Mouse (Mus musculus): ENCODE results near the gene Col4a2.

Col4a2 gene

DNA sequence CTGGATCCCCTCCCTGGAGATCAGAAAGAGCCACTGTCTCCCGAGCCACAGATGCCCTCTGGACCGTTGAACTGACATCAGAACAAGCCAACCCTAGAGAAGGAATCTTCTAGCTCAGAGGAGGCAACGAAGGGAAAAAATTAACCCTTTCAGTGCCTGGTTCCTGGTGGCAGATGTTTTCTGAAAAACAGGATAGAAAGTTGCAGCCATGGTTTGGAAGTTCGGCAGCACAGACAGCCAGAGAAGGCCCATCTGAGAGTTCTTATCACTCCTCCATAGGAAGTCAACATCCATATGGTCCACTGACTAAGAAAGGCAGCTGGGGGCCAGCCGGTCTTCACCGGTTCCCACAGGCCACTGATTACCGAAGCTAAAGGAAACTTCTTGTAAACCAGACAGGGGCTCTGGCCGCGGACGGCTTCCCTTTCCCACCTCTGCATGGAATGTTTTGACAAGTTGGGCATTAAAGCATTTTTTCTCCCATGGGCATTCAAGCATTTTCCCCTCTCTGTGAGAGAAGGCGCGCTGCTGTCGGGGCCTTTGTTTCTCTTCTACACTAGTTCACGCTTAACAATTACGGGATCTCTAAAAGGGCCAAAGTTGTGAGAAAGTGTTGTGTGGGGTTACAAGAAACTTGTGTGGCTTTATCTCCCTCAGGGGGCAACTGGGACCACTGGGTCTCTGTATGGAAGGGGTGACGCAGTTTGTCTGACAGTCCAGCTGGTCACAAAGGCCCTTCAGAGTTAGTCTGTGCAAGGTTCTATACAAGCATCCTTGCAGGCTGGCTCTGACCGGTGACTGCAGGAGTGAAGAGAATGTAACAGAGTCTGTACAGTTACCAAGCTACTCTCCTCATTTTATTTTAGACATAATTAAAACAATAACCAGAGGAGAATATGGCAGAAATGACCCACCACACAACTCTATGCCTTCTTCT, 49.9 kb downstream of the Col4a2 start:
- DNase-seq, result no peak

DNA sequence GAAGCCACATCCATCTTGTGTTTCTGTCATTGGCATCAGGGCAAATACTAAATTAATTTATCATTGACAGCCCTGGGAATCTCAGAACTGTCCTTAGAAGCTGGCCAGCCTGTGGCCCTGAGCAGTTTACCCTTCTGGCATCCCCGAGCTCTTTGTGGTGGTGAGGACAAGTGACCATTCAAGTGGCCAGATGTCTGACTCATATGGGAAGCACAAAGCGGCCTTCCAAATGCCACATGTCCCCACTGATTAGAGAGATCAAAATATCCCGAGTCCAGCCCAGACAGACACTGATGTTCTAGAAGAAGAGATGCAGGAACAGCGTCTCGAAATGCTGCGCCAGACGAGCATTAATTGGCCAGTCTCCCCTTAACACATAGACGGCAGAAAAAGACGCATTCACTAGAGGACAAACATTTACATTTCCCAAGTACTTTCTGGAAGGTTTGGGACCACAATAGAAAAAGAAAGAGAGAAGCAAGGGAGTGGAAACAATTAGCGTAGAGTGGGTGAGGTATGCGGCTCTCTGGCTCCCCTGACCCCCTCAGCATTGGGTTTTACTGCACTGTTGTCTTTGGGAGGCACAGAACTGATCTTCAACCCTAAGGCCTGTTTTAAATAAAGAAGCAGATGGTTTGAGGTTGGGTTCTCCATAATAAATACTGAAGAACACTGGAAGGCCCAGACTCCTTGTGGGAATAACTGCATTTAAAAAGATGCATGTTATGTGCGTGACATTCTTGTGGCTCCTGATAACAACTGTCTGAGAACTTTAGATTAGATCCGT, 50.9 kb downstream of the Col4a2 start:
- DNase-seq, result no peak

DNA sequence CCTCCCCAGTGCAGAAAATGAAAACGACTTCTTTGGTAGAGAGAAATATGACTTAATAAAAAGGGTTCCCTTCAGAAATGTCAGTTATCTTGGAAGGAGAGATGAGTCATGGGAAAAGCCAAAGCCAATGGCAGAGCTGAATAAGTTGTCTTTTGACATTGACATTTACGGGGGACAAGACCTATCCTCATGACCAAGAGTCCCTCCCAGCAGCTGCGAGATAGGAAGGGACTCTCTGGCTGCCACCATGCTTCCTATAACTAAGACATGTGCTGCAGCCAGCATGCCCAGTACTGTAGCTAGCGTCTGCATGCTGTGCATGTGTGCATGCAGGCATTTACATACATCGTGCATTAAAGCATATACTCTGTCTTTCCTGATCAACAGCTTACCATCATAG, 53.6 kb downstream of the Col4a2 start:
- no peak for DNase-seq

DNA sequence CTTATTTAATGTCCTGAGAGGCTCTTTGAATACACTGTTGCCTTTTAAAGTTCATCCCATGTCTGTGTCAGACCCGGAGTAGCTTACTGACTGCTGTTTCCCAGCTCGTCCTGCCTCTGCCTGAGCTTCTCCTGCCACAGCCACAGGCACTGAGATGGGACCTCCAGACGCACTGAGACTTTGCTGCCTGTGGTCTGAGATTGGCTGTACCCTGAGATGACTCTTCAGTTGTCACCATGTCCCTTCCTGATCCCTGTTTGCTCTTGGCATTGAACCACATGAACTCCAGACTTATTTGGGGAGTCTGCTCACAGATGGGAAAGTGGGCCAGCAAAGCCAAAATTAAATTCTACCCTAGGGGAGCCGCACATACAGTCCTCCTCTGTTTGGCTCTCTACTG, 54.1 kb downstream of the Col4a2 start:
- no peak for DNase-seq

- no peak for DNase-seq
Measured at GRCm38 (mm10) chr8:11367670-11368069, 55.1 kb downstream of the Col4a2 start.

DNA sequence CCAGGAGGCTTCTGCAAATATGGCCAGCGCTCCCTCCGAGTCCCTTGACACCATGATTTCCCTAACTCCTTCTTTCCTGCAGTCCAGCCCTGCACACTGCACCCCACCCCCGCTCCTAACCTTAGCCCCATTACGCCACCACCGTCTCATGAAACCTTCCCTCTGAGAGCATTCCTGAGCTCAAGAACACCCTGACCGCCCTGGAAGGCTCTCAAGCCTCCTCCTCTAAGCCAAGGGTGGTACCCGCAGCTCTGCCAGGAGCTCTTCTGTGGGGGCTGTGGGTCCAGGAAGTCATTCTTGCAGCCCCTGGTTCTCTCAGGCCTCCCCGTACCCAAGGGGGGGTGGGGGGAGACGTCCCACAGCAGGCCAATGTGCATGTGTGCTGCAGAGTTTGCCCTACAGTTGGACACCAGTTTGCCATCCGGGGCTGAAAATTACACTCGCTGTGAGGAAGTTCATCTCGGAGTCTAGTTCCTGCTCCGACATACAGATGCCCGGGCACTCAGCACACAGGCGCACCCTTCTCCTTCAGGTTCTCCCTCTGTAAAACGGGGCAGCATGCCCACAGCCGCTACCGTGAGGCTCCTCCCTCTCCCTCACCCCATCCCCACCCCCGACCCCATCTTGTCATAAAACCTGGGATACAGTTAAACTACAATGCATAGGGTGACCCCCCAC, 57.1 kb downstream of the Col4a2 start:
- no peak for DNase-seq

- DNase-seq, result no peak
Measured at GRCm38 (mm10) chr8:11371347-11371746, 58.7 kb downstream of the Col4a2 start.

GRCm38 (mm10) chr8:11372080-11372479, 59.5 kb downstream of the Col4a2 start:
- no peak for DNase-seq

GRCm38 (mm10) chr8:11373643-11374325, 61.2 kb downstream of the Col4a2 start:
- no peak for DNase-seq

DNA sequence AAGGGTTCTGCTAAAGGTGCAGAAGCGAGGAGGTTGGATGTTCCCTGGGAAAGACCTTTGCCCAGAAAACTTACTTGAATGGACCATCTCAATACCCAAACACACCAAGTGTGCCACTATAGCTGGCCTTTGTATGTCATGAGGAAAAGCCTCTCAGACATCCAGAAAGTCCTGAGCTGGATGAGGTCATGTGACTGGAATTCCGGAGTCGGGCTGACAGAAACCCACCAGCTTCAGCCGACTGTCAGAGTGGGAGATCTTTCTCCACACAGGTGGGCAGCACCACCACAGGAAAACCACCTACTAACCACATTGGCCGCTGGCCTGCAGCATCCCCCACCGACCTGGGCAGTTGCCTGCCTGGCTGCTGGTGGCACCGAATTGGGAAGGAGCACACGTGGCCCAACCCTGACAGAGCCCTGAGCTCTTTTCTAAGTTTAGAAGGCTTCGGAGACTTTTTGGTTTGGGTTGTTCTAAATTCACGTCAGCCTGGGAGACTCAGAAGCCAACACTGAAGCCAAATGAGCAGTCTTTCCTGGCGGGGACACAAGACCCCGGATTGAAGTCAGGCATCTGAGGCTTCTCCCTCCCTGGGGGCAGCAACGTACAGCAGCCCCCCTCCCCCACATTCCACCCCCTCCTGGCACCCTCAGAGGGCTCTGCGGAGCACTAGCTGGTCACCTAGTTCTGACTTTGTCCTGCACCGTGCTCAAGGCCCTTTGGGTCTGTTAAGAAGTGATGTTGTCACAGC, 61.9 kb downstream of the Col4a2 start:
- no peak for DNase-seq

- DNase-seq, result no peak
Measured at GRCm38 (mm10) chr8:11375749-11376438, 63.3 kb downstream of the Col4a2 start.

- no peak for DNase-seq
Measured at GRCm38 (mm10) chr8:11377391-11378210, 65.0 kb downstream of the Col4a2 start.

GRCm38 (mm10) chr8:11379590-11379989, 67.0 kb downstream of the Col4a2 start:
- no peak for DNase-seq

DNA sequence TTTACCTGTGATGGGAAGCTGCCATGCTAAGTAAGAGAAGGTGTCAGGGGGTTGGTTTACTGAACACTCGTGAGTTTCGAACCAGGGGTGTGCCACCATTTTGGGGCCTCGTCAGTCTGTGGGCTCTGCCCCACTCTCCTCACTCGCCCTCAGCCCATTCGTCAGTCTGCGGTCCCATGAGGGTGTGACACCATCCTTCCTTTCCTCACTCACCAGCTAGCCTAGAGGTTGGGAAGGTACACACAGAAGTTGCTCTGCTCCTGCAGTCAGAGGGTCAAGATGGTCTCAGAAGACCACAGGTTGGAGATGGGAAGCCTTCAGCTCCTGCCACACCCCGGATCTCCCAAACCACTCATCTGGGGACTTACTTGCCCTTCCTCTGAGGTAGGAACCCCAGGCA, 68.9 kb downstream of the Col4a2 start:
- DNase-seq, result no peak

- peak; percentile 58 for DNase-seq
Measured at GRCm38 (mm10) chr8:11382059-11382810, 69.6 kb downstream of the Col4a2 start.

- DNase-seq, result no peak
Measured at GRCm38 (mm10) chr8:11382933-11383332, 70.3 kb downstream of the Col4a2 start.

DNA sequence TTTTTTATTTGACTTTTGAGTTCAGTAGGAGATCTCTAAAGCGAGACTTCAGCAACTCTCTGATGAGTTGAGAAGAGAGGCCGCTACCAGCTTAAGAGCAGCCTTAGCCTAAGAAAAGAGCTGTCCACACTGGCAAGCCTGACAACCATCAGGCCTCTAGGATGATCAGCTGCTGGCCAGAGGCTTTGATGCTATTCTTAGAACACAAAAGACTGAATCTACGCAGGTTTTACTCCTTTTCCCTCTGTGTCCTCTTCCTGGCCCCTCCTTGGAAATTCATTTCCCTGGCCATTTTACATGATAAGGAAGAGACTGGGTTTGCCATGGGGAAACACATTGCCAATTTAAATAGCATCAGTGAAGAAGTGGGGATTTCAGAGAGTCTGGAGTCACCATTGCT, 70.8 kb downstream of the Col4a2 start:
- no peak for DNase-seq

- no peak for DNase-seq
Measured at GRCm38 (mm10) chr8:11384841-11385240, 72.2 kb downstream of the Col4a2 start.

DNA sequence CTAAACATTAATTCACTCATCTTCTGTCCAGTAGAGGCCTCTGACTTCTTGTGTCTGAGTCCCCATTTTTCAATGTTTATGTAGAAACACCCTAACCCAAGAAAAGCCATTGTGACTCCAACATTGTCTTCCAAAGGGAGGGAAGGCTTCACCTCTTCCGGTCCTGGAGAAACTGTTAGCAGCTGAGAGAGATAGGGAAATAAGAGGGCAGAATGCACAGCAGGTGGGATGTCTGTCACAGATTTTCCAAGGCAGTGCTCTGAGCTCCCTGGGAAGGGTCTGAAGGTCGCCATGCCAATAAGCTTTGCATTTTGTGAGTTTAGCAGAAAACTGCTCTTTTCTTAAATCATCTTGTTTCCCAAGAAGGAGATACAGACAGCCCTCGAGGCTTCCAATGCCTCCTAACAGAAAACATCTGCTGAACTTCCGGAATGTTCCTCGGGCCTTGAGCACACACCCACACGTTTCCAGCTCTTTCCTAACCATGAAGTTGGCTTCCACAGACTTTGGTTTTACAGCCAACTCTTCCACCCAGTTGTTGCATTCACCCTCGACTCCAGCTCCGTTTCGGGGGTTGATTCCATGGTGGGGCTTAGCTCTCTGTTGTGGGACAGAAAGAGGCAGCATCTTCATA, 72.8 kb downstream of the Col4a2 start:
- no peak for DNase-seq

All from right cerebral cortex, postnatal 14 days (tissue).